Mouse (Mus musculus): ENCODE measurements around the gene Skap2. TPM values are rescaled to one million over a fixed set of nuclear protein-coding genes. Genes with fewer than 3 reads are reported as not detected.
A peak's percentile ranks its signal among the peaks of the same experiment; 100 is the strongest.

Gene Skap2
- total RNA-seq, 2 experiments from 2014 or later: 8.9 to 10.5 TPM

DNA sequence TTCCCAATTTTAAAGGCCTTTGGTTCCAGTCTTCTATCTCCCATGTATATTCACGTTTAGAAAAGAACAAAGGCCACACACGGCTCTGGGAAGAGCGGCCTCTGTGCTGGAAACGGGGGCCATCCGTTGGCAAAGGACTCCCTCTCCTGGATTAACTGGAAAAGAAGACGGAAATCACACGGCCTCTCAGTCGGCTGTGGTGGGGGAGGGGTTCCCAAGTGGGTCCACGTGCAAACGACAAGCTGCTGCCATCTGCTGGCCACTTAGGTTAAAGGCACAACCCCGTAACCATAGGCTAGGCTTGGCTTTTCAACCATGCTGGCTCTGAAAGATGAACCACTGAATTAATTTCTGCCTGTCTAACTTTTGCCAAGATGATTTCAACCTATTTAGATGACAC is 154.5 kb downstream of the Skap2 start:
- H3K4me3 ChIP-seq: no peak overlapping the region
- peak; percentile 94 to 96 for DNase-seq (ENCODE audit: extremely low spot score in 1 of 2, low spot score in 2 of 2)
- H3K27ac ChIP-seq: no peak overlapping the region
- peak; percentile 92 for TF ChIP-seq CTCF (IDR thresholded peaks at IDR 0.05)
- intact Hi-C loops (cut with DNase I): loop anchor here (1.0 to 5.0 kb wide), 4 partner anchors 272 to 649 kb away; partner anchors contain the start of gene Cbx3

DNA sequence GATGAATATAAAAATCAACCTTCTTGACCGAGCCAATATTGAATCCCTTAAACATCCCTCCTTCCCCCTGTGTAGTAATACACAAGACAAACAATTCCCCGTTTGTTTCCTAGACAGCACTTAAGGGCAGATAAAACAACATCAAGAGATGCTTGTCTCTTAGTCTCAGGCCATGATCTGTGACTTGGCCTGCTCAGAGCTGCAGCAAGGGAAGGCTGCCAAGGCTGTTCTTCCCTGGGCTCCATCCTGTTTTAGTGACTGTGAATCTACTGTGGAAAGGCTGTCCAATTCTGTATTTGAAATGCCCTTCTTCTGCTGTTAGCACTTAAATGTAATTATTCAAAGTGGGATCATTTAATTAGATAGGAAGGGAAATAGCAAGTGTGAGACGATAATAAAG is 159.1 kb downstream of the Skap2 start:
- no peak overlapping the region for H3K4me3 ChIP-seq
- TF ChIP-seq CTCF (IDR thresholded peaks at IDR 0.05): no peak
- intact Hi-C loops (cut with DNase I): no loop called here
- H3K27ac ChIP-seq: no peak overlapping the region
- DNase-seq (ENCODE audit: extremely low spot score in 1 of 2, low spot score in 2 of 2): no peak

GRCm38 (mm10) chr6:51852643-51853042 is 159.7 kb downstream of the Skap2 start:
- intact Hi-C loops (cut with DNase I): no loop called here
- TF ChIP-seq CTCF (IDR thresholded peaks at IDR 0.05): no peak
- Histone ChIP-seq H3K27ac (no peak overlapping the region), H3K4me3 (no peak overlapping the region)
- no peak for DNase-seq (ENCODE audit: extremely low spot score in 1 of 2, low spot score in 2 of 2)

GRCm38 (mm10) chr6:51851544-51851943 is 160.8 kb downstream of the Skap2 start:
- no peak for DNase-seq (ENCODE audit: extremely low spot score in 1 of 2, low spot score in 2 of 2)
- Histone ChIP-seq H3K4me3 (no peak overlapping the region), H3K27ac (peak overlapping the region; percentile 19)
- intact Hi-C loops (cut with DNase I): no loop called here
- no peak for TF ChIP-seq CTCF (IDR thresholded peaks at IDR 0.05)

DNA sequence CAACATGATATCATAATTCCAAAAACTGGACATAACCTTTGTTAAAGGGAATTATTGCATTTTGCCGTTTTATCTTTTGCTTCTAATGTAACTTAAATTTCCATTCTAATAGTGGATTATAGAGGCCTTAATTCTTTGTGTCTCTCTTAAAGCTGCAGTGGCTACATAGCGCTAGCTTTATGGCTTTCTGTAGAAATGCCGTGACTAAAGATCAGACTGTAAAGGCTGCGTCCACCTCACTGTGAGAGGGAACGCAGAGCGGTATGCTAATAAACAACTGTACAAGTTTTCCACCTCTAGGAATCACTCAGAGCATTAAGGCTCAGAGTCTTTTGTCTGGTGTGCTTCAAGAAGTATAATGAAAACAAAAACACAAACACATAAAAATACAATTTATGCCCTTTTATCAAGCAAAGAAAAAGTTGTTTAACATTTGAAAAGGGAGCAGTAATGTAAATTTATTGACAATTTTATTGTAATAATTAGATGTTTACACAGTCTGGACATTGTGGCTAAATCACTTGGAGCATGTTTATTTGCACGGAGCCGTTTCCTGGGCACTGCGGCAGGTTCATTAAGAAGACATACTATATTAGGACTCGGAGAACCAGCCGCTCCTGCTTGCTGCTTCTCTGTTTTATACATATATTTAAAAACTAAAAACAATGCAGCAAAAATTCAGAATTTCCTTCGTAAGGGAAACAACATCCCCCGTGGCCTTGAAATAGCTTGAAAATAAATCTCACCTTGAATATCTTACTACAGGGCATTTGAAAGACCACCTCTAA is 162.1 kb downstream of the Skap2 start:
- Histone ChIP-seq H3K4me3 (peak overlapping the region; percentile 19; the same call in 1 of the 2 replicates), H3K27ac (peak overlapping the region; percentile 19)
- DNase-seq (ENCODE audit: extremely low spot score in 1 of 2, low spot score in 2 of 2): no peak
- TF ChIP-seq CTCF (IDR thresholded peaks at IDR 0.05): no peak
- intact Hi-C loops (cut with DNase I): no loop called here

GRCm38 (mm10) chr6:51849561-51849960 is 162.8 kb downstream of the Skap2 start:
- TF ChIP-seq CTCF (IDR thresholded peaks at IDR 0.05): no peak
- H3K27ac ChIP-seq: peak overlapping the region; percentile 19
- peak in 1 of 2 experiments; percentile 28 for DNase-seq (ENCODE audit: extremely low spot score in 1 of 2, low spot score in 2 of 2)
- intact Hi-C loops (cut with DNase I): loop anchor here (1.0 kb wide), 1 partner anchor 260 kb away; no protein-coding TSS in a partner anchor
- H3K4me3 ChIP-seq: no peak overlapping the region

DNA sequence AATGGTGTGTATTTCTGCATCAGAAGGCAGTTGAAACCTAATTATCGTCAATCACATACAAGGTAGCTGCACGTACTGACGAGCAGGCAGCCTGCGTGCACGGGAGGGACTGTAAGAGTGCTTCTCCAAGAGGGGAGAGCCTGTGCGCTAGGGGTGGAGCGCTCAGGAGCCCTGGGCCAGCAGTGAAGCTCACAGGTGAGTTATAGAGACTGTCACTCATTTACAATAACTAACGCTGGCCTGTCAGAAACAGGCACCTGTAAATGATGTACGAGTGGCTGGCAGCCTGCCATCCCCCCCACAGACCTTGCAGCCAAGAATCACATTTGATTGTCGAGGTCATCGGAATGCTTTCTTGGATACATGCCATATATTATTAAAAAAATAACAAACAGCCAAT is 168.2 kb downstream of the Skap2 start:
- Histone ChIP-seq H3K27ac (no peak overlapping the region), H3K4me3 (no peak overlapping the region)
- no peak for DNase-seq (ENCODE audit: extremely low spot score in 1 of 2, low spot score in 2 of 2)
- intact Hi-C loops (cut with DNase I): no loop called here
- TF ChIP-seq CTCF (IDR thresholded peaks at IDR 0.05): no peak

GRCm38 (mm10) chr6:51843081-51843480 is 169.3 kb downstream of the Skap2 start:
- no peak overlapping the region for H3K27ac ChIP-seq

GRCm38 (mm10) chr6:51838177-51838576 is 174.2 kb downstream of the Skap2 start:
- H3K27ac ChIP-seq: no peak overlapping the region
- no peak for DNase-seq (ENCODE audit: extremely low spot score in 1 of 2, low spot score in 2 of 2)
- H3K4me3 ChIP-seq: no peak overlapping the region
- intact Hi-C loops (cut with DNase I): no loop called here
- TF ChIP-seq CTCF (IDR thresholded peaks at IDR 0.05): no peak; the same call in 1 of the 2 replicates

More at GRCm38 (mm10) chr6:51843081-51843480, 169.3 kb downstream of the Skap2 start:
- H3K4me3 ChIP-seq: no peak overlapping the region
- DNase-seq (ENCODE audit: extremely low spot score in 1 of 2, low spot score in 2 of 2): no peak
- TF ChIP-seq CTCF (IDR thresholded peaks at IDR 0.05): no peak
- intact Hi-C loops (cut with DNase I): no loop called here

GRCm38 (mm10) chr6:51833362-51833761 is 179.0 kb downstream of the Skap2 start:
- no peak for TF ChIP-seq CTCF (IDR thresholded peaks at IDR 0.05)
- intact Hi-C loops (cut with DNase I): no loop called here
- Histone ChIP-seq H3K4me3 (no peak overlapping the region), H3K27ac (no peak overlapping the region)
- DNase-seq (ENCODE audit: extremely low spot score in 1 of 2, low spot score in 2 of 2): no peak

GRCm38 (mm10) chr6:51825621-51826021 is 186.7 kb downstream of the Skap2 start:
- no peak for DNase-seq (ENCODE audit: extremely low spot score in 1 of 2, low spot score in 2 of 2)
- no peak for TF ChIP-seq CTCF (IDR thresholded peaks at IDR 0.05)
- intact Hi-C loops (cut with DNase I): no loop called here
- Histone ChIP-seq H3K4me3 (no peak overlapping the region), H3K27ac (no peak overlapping the region)

DNA sequence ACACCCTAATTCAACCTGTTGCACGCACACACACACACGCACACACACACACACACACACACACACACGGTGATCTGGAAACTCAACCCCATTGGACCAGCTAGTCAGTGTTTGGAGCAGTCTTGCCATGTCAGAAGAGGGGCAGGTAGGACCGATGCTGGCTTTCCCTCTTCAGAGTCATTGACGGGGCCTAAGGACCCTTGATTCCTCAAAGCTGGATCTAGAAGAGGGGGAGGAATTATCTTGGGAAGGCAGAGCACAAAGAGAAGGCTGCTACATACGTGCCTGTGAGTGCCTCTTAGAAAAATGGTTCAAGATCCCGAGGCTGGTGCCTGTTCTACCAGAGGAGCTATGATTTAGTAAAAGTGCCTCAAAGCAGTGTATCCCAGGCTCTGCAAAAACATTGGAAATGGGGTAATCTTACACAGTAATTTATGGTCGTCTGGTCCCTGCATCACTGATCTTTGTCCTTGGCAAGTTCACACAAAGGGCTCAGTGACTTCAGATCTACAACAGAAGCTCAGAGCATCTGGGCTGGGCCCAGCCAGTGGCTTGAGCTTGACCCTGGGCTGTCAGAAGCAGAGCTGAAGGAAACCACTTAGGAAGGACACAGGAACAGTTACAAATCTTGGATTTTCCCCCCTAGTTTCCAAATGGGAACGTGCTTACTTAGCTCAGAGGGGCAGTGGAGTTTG is 188.1 kb downstream of the Skap2 start:
- intact Hi-C loops (cut with DNase I): no loop called here
- no peak for DNase-seq (ENCODE audit: extremely low spot score in 1 of 2, low spot score in 2 of 2)
- Histone ChIP-seq H3K27ac (no peak overlapping the region), H3K4me3 (no peak overlapping the region)
- TF ChIP-seq CTCF (IDR thresholded peaks at IDR 0.05): no peak
